Mouse (Mus musculus): ENCODE measurements around the gene Iqcj. TPM values are rescaled to one million over a fixed set of nuclear protein-coding genes. Genes with fewer than 3 reads are reported as not detected.

The Iqcj gene
- total RNA-seq, 4 experiments from 2014 or later, result 2.1 to 3.6 (median 2.9) TPM

- DNase-seq (ENCODE audit: low spot score in 2 of 2), result peak; percentile 32 to 47
These were observed 62.5 kb downstream of the Iqcj start for GRCm38 (mm10) chr3:67954459-67955065.

GRCm38 (mm10) chr3:67959672-67960071 is 67.7 kb downstream of the Iqcj start:
- no peak for DNase-seq (ENCODE audit: low spot score in 2 of 2)

GRCm38 (mm10) chr3:67960133-67960532 is 68.1 kb downstream of the Iqcj start:
- no peak for DNase-seq (ENCODE audit: low spot score in 2 of 2)

GRCm38 (mm10) chr3:67960727-67961126 is 68.7 kb downstream of the Iqcj start:
- no peak for DNase-seq (ENCODE audit: low spot score in 2 of 2)

GRCm38 (mm10) chr3:67961934-67962639 is 70.1 kb downstream of the Iqcj start:
- no peak for DNase-seq (ENCODE audit: low spot score in 2 of 2)

- no peak for DNase-seq (ENCODE audit: low spot score in 2 of 2)
These were observed 82.4 kb downstream of the Iqcj start for GRCm38 (mm10) chr3:67974340-67974998.

- no peak for DNase-seq (ENCODE audit: low spot score in 2 of 2)
These were observed 88.0 kb downstream of the Iqcj start for GRCm38 (mm10) chr3:67980006-67980405.

GRCm38 (mm10) chr3:67983329-67983728 is 91.3 kb downstream of the Iqcj start:
- no peak for DNase-seq (ENCODE audit: low spot score in 2 of 2)

GRCm38 (mm10) chr3:68002415-68002814 is 110.4 kb downstream of the Iqcj start:
- DNase-seq (ENCODE audit: low spot score in 2 of 2), result no peak

GRCm38 (mm10) chr3:68012342-68012741 is 120.3 kb downstream of the Iqcj start:
- DNase-seq (ENCODE audit: low spot score in 2 of 2), result no peak

- DNase-seq (ENCODE audit: low spot score in 2 of 2), result no peak
These were observed 123.8 kb downstream of the Iqcj start for GRCm38 (mm10) chr3:68015786-68016185.

- no peak for DNase-seq (ENCODE audit: low spot score in 2 of 2)
These were observed 127.4 kb downstream of the Iqcj start for GRCm38 (mm10) chr3:68019401-68019800.

- DNase-seq (ENCODE audit: low spot score in 2 of 2), result no peak
These were observed 144.1 kb downstream of the Iqcj start for GRCm38 (mm10) chr3:68036097-68036496.

- DNase-seq (ENCODE audit: low spot score in 2 of 2), result no peak
These were observed 150.9 kb downstream of the Iqcj start for GRCm38 (mm10) chr3:68042951-68043350.

- no peak for DNase-seq (ENCODE audit: low spot score in 2 of 2)
These were observed 153.7 kb downstream of the Iqcj start for GRCm38 (mm10) chr3:68045475-68046416.

- no peak for DNase-seq (ENCODE audit: low spot score in 2 of 2)
These were observed 161.5 kb downstream of the Iqcj start for GRCm38 (mm10) chr3:68053538-68053937.

- DNase-seq (ENCODE audit: low spot score in 2 of 2), result peak in 1 of 2 experiments; percentile 54
These were observed 163.1 kb downstream of the Iqcj start for GRCm38 (mm10) chr3:68055071-68055470.

GRCm38 (mm10) chr3:68056373-68057275 is 164.6 kb downstream of the Iqcj start:
- DNase-seq (ENCODE audit: low spot score in 2 of 2), result no peak

GRCm38 (mm10) chr3:68059162-68059800 is 167.3 kb downstream of the Iqcj start:
- no peak for DNase-seq (ENCODE audit: low spot score in 2 of 2)

- DNase-seq (ENCODE audit: low spot score in 2 of 2), result no peak
These were observed 172.7 kb downstream of the Iqcj start, which contains the start of gene Schip1 for GRCm38 (mm10) chr3:68064731-68065130. Gene Schip1 (plus strand): TSS chr3:68064802.

Data from left cerebral cortex, adult 8-10 months (tissue).